Mouse (Mus musculus): Measurements from ENCODE around the gene Tcp1.

GRCm38 (mm10) chr17:12903372-12904333 is 11.8 kb upstream of the Tcp1 start:
- TF ChIP-seq CHD2 (IDR thresholded peaks at IDR 0.05; ENCODE audit: low read depth, low read length) (no peak), MAFK (IDR thresholded peaks at IDR 0.05; ENCODE audit: insufficient read depth, low read depth, low read length) (no peak), ZNF384 (IDR thresholded peaks at IDR 0.05; ENCODE audit: low read depth, low read length) (no peak), ZC3H11A (IDR thresholded peaks at IDR 0.05; ENCODE audit: borderline replicate concordance, low read depth, low read length) (no peak), HCFC1 (IDR thresholded peaks at IDR 0.05; ENCODE audit: borderline replicate concordance, insufficient read depth, low read length) (no peak)
